Mouse (Mus musculus): ENCODE measurements at regions not wholly inside any gene's neighbourhood (a gene's known extent, or its start where the extent isn't known, plus 50 kb on each side); places are given as distances from the start of the nearest gene placed in this dataset.
A peak's percentile ranks its signal among the peaks of the same experiment; 100 is the strongest.

DNA sequence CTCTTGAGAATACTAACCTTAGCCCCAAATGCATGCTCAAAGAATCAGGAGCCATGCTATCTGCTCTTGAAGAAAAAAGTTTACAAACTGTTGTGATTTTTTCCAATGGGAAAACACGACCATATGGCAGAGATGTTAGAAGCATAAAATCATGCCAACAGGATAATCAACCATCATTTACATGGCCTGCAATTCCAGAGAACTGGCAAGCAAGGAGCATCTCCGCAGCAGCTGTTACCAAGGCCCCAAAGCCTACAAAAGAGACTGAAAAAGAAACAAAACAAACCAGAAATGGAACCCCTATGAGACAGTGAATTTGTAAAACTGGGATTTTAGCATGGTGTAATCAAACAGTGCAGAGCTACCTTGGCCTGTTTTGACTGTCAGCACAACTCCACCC is 1164.2 kb upstream of the Gm10800 start:
- DNase-seq: peak; percentile 12

DNA sequence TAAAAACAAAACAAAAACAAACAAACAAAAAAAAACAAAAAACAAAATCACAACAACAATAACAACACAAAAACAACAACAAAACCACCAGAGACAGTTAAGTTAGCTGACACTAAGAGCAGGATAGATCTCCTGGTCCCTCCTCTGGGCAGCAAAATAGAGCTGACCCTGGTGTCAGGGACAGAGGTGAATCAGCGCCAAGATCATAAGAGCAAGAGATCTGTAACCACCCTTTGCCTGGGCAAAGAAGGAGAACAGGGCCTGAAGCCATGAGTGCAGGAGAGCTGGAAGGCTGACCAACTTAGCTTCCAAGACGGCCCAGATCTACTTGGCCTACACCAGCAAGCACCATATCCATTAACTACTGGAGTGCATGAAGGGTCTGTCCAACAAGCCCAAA is 1154.6 kb upstream of the Gm10800 start:
- intact Hi-C loops (cut with DNase I): no loop called here
- DNase-seq: no peak

More for the DNA sequence above, 1164.2 kb upstream of the Gm10800 start:
- intact Hi-C loops (cut with DNase I): no loop called here

Data from left cerebral cortex, postnatal 4 days (tissue).